Mouse (Mus musculus) CH12.LX (cell line): ENCODE data around the gene Gm21885.

Source experiments
- CTCF ChIP-seq, 2 experiments: IDR thresholded peaks in 1 of 2; conservative IDR thresholded peaks in 1 of 2; 2 replicates each; pipeline ENCODE4 v1.5.1; 2011 to 2012; ENCODE audit warnings: low read depth in 2 of 2, low read length in 2 of 2, improper control_type of control experiment in 1 of 2, inconsistent platforms in 1 of 2, mild to moderate bottlenecking in 1 of 2, moderate library complexity in 1 of 2
- ELF1 ChIP-seq: IDR thresholded peaks from 2 replicates; pipeline ENCODE4 v1.6.1; 2014; ENCODE audit warnings: low read depth, mild to moderate bottlenecking, inconsistent platforms, low read length, improper control_type of control experiment
- ETS1 ChIP-seq: conservative IDR thresholded peaks from 2 replicates; pipeline ENCODE4 v1.6.1; 2012; ENCODE audit warnings: low read depth, mild to moderate bottlenecking, inconsistent platforms, low read length, improper control_type of control experiment, moderate library complexity
- MAX ChIP-seq: IDR thresholded peaks from 2 replicates; pipeline ENCODE4 v1.6.1; 2011; ENCODE audit warnings: low read length, improper control_type of control experiment
- POLR2A ChIP-seq: IDR thresholded peaks from 2 replicates; pipeline ENCODE4 v1.6.1; 2011; ENCODE audit warnings: low read depth, mild to moderate bottlenecking, improper control_type of control experiment, low read length
- POLR2AphosphoS2 ChIP-seq: IDR thresholded peaks from 2 replicates; pipeline ENCODE4 v1.6.1; 2011; ENCODE audit warnings: low read depth, low read length, improper control_type of control experiment
- SIN3A ChIP-seq: IDR thresholded peaks from 2 replicates; pipeline ENCODE4 v1.6.1; 2012; ENCODE audit warnings: low read length, improper control_type of control experiment, inconsistent platforms
- TBP ChIP-seq: conservative IDR thresholded peaks from 2 replicates; pipeline ENCODE4 v1.6.1; 2011; ENCODE audit warnings: low read depth, low read length, improper control_type of control experiment
- USF1 ChIP-seq: IDR thresholded peaks from 2 replicates; pipeline ENCODE4 v1.6.1; 2014; ENCODE audit warnings: low read depth, mild to moderate bottlenecking, inconsistent platforms, low read length, improper control_type of control experiment
- ZC3H11A ChIP-seq: IDR thresholded peaks from 2 replicates; pipeline ENCODE4 v1.6.1; 2012; ENCODE audit warnings: low read depth, mild to moderate bottlenecking, inconsistent platforms, low read length, improper control_type of control experiment

DNA sequence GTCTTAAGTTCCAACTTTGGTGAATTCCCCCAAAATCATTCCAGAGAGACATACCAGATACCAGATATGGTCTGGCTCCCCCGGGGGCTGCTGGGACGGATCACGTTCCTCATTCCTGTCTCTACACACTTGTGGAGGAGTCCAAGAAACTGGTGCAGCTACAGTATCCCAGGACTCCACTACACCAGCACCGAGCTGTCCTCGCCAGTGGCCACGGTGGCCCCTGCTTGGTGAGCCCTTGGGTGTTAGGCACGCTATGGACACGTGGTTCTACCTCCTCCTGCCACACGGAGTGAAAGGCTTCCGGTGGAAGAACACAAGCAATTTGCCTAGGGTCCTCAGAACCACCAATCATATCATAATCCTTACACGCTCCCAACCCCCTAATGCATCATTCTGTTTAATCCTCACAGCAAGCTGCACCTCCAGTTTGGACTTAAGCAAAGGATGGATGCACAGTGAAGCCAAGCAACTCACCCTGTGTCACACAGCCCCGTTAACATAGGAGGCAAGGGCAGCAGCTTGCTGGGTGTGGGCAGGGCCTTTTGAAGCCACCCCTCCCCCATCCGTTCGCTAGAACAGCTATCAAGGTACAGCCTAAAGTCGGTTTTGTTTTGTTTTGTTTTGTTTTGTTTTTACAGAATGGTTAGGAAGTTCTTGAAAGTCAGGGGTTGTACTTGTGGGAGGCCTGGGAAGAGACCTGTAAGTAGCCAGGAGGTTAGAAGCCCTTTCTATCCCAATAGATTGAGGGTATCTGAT, 38.1 kb upstream of the Gm21885 start:
- TF ChIP-seq MAX (no peak), USF1 (no peak), POLR2AphosphoS2 (no peak), ELF1 (no peak), ZC3H11A (no peak), POLR2A (no peak), CTCF (conservative IDR thresholded peaks at IDR 0.05 in 1 of 2, IDR thresholded peaks at IDR 0.05 in 1 of 2; ENCODE audit: low read depth in 2 of 2, low read length in 2 of 2) (no peak), ETS1 (no peak), SIN3A (no peak), TBP (no peak)
